Mouse (Mus musculus) left cerebral cortex, postnatal 4 days (tissue): ENCODE measurements around the gene Klrb1f. TPM values are rescaled to one million over a fixed set of nuclear protein-coding genes. Genes with fewer than 3 reads are reported as not detected.

Source experiments
- total RNA-seq, 2 experiments: library from RNA; stranded (reverse); gene quantifications; 2 replicates each; pipeline ENCODE4 v1.2.3; 2021

Gene Klrb1f
- total RNA-seq, 2 experiments from 2014 or later = 0.30 to 0.42 TPM

Other genes starting within 250 kb of the Klrb1f start
- not detected for gene Gm44511, start 219.6 kb upstream of the Klrb1f start, total RNA-seq
- gene Klrb1b, start 219.6 kb upstream of the Klrb1f start, total RNA-seq = not detected
- not detected for gene Clec2i, start 158.3 kb upstream of the Klrb1f start, total RNA-seq
- gene BC035044, start 154.8 kb upstream of the Klrb1f start, total RNA-seq = 1 to 10 TPM in 1 of 2 experiments, under 1 TPM in 1; 0.64 to 1.0 TPM
- gene Clec2g, start 111.5 kb upstream of the Klrb1f start, total RNA-seq = not detected
- gene Clec2e, start 55.0 kb downstream of the Klrb1f start, total RNA-seq = not detected
- 1 to 10 TPM; 4.0 to 5.4 TPM for gene Clec2d, start 134.7 kb downstream of the Klrb1f start, total RNA-seq
- not detected for gene Cd69, start 229.5 kb downstream of the Klrb1f start, total RNA-seq